Mouse (Mus musculus) right cerebral cortex, postnatal 36 days (tissue): ENCODE results near the gene Egfr.

ENCODE experiments used
- DNase-seq, 2 experiments: peaks; one replicate each; pipeline ENCODE4 v3.0.0; 2022; ENCODE audit warnings: low spot score in 2 of 2, mixed read lengths in 1 of 2

Egfr gene

DNA sequence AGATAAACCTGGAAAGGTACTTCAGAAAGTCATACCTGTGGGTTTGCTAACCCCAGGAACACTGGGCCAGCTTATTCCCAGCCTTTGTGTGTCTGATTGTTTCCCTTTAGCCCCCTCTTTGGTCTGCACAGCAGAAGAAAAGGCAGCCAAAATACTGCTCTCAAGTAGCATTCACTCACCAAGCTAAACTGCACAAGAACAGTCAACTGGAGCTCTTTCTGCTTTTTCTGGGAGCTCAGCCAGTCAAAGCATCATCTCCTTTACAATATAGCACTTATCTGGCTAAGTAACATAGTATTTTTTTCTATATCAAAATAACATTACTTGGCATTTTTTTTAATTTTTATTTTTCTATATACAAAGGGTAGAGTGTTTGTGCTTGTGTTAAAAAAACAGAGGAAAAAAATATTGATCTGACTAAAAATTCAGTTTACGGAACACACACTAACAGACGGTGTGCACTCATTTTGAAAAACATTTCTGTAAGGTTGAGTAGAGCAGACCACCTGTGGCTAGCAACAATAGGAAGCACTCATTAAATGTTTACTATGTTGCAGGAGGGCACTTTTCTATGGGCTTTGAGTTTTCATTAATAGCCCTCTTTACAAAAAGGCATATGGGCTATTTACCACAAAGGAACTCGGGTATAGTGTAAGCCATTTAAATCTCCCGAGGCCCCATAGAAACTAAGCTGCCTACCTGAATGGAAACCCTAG is 72.0 kb downstream of the Egfr start:
- DNase-seq = no peak

DNA sequence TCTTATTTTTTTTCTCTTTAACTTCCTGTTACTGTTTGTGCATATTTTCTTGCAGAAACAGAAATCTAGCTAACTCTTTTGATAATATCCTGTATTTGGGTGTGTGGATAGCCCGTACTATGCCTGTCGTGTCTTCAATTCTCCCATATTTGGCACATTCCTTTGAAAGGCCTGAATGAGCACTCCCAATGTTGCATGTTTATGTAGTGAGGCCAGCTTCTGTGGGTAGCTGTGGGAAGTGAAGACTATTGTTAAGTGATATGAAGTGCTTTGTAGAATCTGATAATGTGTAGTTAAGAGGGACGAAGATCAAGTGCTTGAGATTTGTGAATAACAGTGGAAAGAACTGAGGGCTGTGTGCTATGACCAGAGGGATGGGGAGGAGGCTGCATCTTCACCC is 77.5 kb downstream of the Egfr start:
- no peak for DNase-seq

DNA sequence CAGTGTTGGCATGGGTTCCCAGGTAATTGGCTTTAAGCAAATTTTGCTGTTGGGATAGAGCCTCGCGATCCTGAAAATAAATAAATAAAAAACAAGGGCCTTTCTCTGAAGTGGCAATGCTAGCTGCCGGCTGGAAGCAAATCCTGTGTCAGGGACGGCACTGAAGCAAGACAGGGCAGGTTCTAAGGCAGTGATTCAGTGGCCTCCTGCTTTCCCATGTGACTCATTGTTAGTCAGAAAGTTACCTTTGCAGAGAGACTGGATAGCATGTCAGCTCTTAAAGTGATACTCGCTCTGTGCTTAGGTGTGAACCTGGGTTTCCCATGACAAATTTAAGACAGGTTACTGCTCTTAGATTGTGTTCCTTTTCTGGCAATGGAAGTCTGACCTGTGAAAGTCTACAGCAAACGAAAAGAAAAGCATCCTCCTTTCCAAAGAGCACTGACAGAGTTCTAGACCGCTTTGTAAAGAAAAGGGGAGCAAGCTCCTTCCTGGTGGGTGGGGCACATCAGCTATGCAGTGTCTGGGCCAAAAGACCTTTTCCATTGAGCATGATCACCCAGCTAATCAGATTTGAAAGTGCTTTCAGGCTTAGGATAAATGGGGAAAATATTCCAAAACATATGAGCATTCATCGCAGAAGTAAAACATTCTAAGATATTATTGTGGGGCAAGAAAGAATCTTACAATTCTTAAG is 78.7 kb downstream of the Egfr start:
- no peak for DNase-seq

DNA sequence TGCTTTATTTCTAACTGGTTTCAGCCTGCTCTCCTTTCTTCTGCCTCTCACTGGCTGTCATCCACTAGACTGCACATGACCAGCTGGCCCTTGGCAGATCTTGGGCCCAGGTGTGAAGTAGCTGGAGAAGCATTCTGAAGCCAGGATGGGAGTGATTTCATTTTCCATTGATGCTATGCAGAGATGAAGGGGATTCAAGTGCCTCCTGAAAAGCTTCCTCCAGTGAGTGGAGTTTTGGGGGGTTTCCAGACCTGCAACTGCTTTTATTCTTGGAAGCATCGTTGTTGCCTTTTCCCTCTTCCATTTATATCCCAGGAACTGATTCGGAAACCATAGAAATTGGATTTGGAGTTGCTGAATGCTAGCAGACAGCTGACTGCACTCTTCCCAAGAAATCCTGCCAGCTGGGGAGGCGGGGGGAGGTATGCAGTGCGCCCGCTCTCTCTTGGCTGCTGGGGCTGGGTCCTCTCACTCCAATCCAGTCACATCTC is 80.0 kb downstream of the Egfr start:
- DNase-seq = peak in 1 of 2 experiments; percentile 10

DNA sequence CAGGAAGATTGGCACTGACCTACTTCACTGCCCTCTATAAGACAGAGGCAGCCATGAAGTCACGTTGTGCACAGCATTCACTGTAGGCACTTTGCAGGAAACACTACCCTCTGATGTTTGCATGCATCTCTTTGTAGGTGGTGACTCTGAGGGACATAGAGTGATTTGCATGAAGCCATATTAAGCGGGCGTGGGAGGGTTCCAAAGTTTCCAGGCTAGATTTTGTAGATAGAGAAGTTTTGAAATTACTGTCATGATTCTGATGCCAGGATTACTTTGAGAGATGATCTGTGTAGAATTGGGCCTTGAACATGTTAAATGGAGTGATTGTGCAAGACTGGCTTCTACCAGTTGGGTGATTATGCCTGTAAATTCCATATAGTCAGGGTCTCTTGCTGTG is 86.8 kb downstream of the Egfr start:
- DNase-seq = no peak

DNA sequence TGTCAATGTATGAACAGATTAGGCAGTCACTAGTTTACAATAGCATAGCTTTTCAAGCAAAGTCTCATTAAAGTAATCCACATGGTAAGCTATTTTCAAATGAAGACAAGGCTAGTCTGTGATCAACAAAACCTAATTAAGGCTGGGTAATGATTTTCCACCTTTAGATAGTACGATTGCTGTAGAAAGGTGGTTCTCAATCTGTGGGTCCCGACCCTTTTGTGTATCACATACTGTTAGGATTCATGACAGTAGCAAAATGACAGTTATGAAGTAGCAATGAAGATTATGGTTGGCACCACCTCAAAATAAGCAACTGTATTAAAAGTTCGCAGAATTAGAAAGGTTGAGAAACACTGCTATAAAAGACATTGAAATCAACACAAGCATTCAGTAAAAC is 90.9 kb downstream of the Egfr start:
- no peak for DNase-seq

DNA sequence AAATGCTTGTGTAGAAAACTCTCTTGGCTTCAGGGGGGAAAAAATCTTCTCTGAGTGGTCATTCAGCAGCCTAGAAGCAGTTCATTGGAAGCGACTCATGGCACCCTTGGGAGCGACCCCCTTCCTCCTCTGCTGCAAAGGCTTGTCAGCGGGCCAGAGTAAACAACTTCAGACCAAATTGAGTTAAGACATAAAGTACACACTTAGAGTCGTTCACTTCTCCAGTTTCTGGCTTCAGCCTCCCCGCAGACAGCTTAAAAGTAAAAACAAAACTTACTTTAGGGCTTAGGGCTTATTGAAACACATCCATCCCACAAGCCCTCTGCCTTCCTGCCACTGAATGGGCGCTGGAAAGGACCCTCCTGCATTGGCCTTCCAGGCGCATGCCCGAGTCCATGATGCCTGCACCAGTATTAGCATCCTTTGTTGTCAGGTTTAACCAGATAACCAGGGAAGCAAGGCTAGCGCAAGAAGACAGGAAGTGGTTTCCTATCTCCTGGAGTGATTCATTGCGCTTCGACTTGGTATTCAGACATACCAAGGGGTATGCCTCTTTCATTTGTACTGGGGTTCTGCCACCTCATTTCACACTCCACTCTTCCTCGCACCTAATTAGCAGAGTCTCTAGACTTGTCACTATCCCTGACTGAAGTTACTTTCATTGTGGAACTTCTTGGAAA is 92.0 kb downstream of the Egfr start:
- DNase-seq = no peak

DNA sequence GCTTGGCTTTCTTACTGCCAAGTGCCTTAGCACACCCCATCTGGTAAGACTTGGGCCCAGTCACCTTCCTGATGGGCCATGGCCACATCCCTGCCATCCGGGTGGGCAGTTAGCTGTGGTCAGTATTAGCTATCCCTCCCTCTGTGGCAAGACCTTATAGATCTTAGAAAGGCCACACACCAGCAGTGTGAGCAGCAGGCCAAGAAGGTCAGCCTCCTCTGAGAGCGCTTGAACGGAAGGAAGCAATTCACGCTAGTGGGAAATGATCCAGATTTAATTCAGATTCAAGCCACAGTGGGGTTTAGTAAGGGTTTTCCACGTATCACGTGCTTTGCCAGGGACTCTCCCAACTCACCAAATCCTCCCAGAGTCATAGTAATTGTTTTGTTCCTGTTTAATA is 96.9 kb downstream of the Egfr start:
- no peak for DNase-seq

DNA sequence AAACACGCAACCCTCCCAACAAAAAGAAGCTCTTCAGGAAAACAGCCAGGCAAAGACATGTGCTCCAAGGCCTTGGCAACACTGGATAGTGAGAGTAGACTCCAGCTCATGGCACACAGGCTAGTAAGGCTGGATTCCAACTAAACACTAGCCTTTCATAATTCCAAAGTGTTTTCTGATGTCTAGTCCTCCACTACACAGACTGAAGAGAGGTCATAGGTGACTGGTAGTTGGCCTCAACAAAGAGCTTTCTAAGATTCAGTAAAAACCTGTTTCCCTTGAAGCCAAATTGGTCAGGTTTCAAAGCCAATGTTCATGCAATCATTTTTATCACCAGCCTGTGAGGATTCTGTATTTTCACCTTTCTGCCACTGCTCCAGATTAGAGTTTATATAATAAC is 99.4 kb downstream of the Egfr start:
- no peak for DNase-seq

DNA sequence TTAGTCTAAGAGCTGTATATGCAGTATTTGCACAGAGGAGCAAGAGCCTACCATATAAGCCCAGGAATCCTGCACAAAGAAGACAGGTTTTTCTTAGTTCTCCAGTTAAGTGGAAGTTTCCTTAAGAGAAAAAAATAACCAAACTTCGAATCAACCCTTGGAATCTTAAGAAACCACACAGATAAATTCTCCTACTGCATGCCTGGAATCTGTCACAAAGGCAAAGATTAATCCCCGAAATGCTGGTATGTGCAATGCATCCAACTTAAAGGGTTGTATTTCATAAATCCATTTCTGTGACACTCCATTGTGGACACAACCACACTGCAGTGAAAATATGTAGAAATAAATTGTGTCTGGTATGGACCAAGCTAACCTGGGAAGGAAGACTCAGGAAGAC is 102.1 kb downstream of the Egfr start:
- no peak for DNase-seq

DNA sequence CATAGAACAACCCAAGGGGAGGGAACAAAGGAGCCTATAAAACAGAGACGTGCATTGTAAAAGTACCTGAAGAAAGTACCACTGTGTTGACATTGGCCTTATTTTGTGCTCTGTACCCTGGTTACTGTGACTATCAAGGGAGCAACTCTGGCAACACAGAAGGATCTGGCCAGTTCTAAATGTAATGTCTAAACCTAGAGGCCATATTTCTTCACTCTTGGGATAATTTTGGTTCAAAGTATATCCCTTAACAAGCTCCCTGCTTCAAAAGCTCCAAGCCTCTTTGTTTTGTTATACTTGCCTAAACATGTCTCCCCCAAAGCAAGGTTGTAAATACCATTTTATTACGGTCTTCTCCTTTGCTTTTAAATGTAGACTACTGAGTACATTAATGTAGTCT is 105.3 kb downstream of the Egfr start:
- DNase-seq = no peak

DNA sequence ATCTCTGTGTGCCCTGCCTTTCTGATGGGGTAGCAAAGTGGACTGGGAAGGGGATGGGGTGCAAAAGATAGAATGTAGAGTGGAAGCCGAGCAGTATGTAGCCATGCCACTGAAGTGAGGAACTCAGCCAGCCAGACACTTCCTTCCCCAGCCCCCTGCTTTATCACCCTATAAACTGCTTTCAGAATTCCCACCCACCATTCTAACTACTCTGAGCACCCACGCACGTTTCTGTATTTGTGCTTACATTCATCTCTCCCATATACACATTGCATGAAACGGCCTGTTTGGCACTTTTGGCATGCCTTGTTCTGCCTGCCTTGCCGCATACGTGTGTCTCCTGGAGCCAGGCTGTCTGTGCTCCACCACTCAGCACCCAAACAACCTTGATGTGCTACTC is 109.0 kb downstream of the Egfr start:
- peak; percentile 34 to 52 for DNase-seq

DNA sequence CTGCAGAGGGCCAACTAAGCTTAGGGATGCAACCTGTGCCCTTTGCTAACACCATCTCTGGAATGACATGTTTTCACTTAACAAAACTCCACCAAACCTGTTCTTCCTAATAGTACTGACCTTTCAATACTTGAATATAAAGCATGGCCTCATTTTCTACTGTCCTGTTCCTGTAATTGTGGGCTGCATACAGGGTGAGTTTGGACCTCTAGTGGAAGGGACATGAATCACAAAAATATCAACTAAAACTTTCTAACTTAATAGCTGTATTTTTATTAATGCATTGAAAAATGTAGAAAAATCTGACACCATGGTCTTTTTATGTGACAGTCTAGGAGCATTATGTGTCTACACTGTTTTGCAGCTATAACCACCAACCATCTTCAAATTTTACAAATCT is 111.5 kb downstream of the Egfr start:
- no peak for DNase-seq

DNA sequence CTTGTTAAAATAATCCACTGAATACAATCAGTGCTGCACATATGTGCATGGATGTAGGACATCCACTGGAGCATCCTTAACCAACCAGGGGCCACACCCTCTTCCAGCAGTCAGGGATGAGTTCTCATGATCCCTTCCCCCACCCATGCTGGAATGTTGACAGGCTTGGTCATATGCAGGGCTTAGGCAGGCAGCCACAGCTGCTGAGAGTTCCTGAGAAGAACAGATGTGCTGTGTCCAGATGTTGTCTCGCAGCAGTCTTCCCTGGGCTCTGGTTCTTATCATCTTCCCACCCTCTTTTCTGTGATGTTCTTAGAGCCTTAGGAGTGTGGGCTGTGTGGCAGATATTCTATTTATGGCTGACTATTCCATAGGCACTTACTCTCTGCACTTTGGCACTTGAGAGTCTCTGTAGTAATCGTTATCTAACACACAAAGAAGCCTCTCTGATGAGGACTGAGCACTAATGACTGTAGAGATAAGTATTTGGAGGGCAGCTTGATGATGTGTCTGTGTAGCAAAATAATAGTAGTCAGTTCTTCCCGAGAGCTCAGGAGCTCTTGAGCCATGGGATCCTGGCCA is 113.1 kb downstream of the Egfr start:
- DNase-seq = no peak

DNA sequence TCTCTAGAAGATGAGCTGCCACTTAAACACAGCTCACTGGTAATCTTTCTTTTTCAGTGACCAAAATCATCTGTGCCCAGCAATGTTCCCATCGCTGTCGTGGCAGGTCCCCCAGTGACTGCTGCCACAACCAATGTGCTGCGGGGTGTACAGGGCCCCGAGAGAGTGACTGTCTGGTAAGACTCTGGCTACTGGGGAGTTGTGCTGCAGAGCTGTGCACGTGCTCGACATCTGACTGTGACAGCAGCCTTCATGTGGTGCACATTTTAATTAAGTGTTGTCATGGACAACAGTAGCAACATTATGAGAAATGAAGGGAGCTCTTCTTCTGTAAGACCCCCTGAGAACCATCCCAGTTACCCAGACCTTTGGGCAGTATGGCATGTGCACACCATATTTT is 116.0 kb downstream of the Egfr start:
- no peak for DNase-seq

DNA sequence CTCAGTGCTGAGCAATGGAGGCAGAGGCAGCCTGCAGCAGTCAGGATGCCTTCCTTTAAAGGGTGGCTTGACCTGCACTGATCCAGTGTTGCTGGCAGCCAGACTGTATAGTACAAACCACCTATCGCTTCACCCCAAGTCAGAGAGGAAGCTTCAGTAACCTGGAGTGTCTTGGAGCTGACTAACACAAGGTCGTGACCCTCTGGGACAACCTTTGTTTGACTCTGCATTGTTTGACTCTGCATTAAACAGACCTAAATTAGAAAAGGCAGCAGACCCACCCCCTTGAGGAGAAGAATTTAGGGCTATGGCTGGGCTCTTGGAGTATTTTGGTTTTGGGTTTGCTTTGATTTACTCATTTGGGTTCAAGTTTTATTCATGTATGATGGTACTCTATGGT is 117.5 kb downstream of the Egfr start:
- DNase-seq = no peak

DNA sequence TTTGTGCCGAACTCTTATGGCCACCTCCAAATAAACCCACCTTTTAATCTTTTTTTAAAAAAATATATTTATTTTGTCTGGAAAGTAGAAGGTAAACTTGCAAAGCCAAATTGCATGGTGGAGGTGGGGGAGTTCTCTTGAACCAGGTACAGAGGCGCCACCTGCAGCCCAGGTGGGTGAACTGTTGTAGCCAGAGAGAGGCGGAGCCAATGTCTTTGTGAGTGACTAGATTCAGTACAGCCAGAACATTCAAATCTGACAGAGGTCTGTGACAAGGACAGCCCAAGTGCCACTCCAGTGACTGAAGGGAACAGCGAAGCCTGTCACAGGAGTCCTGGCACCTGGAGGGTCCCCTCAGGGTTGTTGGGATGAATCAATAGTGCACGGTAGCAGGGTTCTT is 119.1 kb downstream of the Egfr start:
- DNase-seq = no peak

DNA sequence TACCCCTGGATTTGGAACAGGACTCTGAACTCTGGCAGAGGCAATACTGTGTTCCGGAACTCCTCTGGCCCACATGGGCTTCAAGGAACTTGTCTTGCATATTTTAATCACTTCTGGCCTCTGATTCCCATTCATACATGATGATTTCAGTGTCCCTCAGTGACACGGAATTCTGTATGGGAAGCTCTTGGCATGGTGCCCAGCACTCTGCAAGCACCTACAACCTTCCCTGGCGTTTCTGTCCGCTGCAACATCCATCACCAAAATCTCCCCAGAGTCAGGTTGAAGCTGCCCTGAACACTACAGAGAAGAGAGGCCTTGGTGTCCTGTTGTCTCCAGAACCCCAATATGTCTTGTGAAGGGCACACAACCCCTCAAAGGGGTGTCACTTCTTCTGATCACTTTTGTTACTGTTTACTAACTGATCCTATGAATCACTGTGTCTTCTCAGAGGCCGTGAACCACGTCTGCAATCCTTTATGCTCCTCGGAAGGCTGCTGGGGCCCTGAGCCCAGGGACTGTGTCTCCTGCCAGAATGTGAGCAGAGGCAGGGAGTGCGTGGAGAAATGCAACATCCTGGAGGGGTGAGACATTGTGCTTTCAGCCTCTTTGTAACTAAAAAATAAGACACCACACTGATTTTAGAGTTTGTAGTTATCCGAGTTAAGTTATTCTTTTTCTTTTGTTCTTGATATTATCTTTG is 125.8 kb downstream of the Egfr start:
- DNase-seq = no peak

DNA sequence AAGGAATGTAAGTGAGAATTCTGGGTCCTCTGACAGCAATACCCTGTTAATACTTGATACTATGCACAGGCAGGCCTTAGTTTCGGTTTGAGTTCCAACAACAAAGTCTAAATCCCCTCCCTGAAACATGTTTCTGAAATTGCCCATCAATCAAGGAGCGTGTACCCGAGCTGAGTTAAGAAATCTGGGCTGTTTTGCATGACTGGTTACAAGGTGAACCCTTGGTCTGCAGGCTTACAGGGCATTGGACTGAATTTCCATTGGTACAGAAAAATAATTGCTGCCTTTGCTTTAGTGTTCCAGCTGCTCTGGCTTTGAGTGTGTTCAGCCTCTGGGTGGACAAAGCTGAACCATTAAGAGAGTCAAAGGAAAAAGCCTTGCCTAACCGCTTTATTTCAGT is 129.9 kb downstream of the Egfr start:
- DNase-seq = no peak

DNA sequence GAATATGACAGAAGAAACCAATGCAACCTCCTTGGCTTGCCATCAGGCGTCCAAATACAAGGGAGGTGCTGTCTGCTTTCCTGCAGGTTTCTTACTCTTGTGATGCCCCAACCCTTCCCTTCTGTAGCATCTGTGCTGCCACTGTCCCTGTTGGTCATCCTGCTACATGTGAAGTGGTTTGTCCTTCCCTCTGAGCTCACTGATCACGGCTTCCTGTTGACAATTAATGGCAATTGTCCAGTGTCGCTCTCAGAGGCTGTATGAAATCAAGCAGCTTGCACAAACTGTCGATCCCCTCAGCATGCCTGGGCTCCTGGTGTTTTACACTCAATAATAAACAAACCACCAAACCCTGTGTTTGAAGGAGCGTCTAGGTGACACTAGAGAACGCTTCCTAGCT is 134.1 kb downstream of the Egfr start:
- no peak for DNase-seq

DNA sequence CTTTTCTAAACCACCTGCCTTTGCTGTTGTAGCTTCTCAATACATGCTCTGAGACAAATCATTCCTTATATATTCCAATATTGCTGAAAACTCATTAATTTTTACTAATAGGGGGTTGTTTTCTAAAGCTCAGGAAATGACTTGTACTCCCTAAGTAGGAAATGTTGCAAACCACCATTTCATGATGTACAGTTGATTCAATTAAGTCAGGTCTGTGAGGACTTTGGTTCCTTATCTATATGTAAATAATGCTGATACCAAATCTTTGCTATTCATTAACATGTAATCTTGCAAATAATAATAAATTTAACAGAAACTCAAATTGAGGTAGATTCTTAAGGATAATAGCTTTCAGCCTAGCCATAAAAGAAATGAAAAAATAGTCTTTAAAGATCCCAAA is 136.1 kb downstream of the Egfr start:
- no peak for DNase-seq
